Mouse (Mus musculus) heart, adult 11 months (tissue): ENCODE measurements around the gene Grid2.
A peak's percentile ranks its signal among the peaks of the same experiment; 100 is the strongest.
"Not testable (repeated sequence)": the region's sequence is repeated elsewhere in the genome, so short reads cannot be mapped to it uniquely, and the experiment has no call there.

Experiments used
- DNase-seq: peaks from one replicate; pipeline ENCODE4 v3.0.0; 2022

Grid2 gene

DNA sequence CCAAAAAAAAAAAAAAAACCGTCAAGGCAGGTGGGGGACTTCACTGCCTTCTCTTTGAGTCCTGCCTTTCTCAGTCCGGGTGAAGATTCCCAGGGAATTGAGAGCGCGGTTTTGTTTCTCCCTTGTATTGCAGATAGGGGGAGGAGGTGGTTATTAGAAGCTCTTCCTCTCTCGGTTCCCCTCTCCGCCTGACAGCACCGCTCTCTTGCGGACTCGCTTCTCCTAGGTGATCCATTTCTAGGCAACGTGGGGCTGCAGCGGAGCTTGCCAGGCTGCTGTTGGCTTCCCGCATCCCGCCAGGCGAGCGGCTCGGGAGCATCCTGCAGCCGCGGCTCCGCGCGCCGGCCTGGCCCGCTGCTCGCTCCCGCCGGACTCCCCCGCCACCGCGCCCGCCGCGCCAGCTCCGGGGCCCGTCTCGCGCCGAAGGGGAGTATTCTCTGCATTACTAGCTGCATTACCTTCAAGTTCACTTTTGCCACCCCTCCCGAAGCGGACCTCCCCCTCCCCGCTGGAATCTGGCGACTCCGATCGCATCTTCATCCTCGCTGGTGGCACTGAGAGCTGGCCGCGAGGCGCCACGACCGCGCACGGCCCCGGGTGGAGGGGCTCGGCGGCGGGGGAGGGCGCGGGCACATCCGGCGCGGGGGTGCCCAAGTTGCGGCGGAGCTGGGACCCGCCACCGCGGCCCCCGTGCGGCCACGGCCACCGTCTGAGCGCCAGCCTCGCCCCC is at the start of gene Grid2:
TSS of gene Grid2 (plus strand) at position 51 of the 730 bp plus-strand sequence.
- no peak for DNase-seq

DNA sequence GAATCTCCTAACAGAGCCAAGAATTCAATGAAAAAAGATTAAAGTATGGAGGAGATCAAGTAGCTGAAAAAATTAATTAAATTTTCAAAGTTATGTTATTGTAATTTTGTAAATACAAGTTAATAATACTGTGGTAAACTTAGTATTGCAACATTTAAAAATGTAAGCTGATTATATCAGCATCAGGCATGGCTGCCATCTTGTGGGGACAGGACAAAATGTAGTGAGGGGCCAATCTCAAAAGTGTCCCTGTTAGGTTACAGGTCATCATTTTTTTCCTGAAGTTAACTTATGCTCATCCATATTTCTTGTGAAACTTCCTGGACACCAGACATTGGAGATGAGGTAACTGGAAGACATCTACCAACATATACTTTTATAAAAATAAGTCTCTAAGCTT is 4.9 kb upstream of the Grid2 start:
- DNase-seq, result no peak

DNA sequence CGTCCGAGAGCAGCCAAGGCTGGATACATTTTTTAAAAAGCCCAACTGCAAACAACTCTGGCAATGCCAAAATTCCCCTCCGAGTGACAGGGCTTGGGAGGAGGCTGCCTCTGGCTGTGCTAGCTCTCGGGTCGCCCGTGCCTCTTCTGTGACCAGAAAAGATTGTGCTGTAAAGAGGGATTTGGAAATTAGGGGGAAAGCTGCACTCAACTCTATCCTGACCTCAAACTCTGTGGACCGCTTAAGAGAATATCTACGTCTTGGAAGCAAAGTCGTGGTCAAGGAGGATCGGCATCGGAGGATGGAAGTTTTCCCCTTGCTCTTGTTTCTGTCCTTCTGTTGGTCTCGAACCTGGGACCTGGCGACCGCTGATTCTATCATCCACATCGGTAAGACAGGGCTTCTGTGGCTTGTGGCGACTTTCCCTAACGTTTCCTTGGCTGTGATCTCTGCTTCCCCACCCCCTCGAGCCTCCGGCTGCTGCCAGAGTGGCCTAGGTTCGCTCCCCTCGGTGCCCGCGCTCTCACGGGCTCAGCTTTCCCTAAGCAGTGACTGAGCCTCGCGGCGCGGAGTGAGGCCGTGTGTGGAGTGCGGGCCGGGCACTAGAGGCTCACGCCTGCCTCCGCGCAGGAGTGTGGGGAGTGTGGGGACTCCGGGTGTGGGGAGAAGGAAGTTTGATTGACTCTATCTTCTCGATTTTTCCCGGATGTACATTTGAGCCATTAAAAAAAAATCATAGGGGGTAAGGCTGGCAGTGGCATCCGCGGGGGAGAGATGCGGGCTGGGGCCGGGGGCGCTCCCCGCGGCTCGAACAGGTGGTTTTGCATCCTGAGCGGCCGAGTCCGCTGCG is 1.1 kb downstream of the Grid2 start:
- no peak for DNase-seq

DNA sequence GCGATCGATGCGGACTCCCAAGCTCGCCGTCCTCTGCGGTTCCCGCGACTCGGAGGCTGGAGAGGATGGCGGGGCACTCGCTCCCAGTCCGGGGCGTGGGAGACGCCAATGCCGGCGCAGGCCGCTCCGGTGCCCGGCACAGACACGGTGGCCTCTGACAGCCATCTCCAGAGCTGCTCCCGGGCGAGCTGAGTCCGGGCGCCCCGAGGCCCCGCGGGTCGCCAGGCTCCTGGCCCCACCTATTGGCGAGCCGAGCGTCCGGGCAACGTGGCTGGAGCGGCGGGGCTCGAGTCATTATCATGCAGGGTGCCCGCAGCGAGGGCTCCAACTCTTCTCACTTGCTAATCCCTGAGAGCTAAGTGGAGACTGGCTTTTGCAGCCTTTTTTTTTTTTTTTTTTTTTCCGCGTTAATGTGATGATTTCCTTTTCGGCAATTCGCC is 1.8 kb downstream of the Grid2 start:
- no peak for DNase-seq

DNA sequence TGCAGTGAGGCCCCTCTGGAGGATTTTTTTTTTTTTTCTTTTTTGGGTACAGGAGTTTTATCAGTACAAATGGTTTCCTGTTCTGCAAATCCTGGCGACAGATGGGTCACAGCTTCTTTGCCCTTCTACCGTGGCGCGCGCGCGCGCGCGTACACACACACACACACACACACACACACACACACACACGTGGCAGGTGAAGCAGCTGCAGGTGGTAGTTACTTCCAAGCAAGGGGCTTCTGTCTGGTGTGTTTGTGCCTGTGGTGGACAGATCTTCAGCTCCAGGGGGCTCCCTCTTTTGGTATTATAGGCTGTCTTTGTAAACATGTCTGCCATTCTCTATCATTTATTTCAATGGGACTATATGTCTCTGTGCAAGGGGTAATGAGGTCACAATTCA is 2.2 kb downstream of the Grid2 start:
- DNase-seq, result no peak

DNA sequence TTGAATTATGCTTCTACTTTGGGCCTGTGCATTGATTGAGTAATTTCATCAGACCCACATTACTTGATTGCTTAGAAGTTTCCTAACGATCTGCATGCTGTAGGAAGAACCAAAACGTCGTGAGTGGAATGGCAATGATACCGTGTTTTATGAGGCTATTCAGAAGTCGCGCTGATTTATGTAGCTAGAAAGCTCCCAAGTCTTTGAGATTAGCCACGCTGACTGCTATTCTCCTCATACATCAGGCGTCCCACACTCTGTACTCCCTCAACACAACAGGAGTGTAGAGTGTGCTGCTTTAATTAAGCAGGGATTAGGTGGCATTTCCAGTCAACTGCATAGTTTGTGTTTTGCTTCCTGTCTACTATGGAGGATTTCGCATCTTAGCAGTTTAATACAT is 4.1 kb downstream of the Grid2 start:
- no peak for DNase-seq

DNA sequence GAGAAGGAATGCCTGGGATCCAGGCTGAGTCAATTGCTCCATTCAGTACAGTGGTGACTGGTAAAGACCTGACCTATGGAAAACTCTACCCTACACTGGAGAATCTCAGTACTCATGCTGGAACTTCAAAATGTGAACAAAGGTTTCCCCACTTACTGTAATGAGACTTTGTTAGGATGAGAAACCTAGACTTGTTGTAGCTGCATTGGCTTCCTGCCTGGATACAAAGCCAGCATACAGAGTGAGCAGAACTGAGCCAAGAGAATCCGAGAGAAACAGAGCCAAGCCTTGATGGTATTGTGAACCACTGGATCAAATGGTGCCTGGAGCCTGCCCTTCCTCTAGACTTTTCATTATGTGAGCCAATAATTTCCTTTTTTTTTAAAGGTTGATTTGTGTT is 28.7 kb downstream of the Grid2 start:
- no peak for DNase-seq

DNA sequence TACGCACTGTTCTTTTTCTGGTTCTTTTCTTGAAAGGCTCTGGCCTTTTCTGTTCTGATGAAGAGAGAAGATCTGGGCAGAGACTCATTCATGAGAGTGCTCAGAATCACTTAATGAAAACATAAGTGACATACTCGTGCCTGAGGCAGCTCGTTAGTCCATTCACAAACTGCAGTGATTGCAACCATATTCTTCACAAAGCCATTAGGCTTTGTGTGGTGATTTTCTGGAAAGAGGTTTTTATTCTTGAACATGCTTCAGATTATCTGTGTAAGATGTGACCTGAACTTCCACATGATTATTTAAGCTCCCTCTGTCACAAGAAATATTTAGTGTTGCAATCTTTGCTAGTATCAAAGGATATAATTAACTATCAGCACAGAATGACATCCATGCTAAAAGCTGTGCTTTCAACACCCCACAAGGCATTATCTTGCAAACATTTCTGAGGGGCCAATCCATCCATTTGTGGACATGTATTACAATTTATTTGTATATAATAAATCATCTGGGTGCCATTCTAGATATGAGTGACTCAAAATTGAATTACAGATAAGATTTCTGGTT is 86.8 kb downstream of the Grid2 start:
- DNase-seq, result no peak

DNA sequence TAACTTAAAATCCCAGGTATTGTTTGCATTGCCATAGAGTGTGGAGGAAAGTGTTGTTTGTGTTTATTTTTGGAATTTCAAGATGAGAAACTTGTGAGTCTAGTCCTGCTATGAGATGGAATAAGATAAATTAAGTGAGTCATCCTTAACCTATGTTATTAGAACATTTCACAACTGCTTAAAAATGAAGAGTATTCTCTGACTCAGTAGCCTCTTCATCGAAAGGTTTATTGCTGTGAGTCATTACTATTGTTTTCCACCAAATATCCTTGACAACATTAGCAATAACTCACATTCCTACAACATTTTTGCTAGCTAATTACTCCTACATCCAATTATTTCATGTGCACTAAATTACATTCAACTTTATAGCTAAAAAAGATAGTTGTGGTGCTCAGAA is 91.3 kb downstream of the Grid2 start:
- no peak for DNase-seq

DNA sequence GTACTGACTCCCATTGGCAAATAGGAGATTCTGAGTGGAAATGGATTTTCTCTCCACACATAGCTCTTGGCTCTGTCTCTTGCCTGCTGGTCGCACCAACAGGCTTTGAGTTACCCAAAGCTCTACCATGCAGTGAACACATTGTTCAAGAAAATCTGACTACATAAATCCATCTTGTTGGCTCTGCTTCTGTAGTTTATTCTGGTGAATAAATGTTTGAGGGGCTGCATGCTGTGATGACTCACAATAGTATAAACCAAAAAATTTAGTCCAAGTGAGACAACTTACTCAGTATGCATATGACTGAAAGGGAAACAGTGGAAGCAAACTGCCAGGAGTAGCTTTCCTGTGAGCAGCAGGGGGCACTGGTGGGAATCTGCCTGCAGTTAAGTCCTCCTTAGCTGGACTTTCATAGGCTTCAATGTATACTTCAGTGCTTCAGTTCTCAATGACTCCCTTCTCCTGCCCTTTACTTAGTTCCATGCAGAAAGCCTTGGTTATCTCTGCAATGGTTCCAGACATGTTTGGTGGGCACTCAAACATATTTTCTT is 125.5 kb downstream of the Grid2 start:
- DNase-seq, result no peak

DNA sequence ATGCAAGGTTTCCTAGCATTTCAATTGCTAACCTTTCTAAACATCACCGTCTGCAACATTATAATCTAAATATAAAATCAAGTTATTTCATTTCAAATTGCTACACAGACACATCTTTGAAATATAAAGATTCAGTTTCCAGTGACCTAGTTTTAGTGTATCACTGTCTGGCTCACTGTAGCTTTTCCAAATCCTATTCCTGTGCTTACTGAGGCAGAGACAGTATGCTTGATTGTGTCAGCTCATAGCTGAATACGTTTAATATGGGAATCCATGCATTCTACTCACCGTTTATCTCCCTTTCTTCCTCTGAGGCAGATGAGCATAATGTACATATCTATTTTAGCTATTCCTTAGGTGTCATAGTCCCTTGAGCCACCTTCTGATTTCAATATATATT is 146.0 kb downstream of the Grid2 start:
- DNase-seq, result no peak

DNA sequence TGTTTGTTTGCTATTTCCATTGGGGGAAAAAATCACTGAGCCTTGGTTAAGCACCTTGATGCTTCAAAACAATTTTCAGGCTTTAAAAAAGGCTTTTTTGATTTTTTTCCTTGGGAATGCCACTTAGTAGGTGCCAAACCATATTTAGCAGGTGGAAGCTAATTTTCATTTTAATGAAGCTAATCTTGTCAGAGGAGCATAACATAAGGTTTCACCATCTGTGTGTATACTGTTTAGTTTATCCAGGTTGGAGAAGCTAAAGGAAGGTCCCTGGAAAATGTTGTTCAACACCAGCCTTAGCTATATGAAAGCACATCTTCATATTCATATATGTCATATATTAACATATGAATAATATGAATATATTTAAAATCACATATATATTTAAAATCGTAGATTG is 161.9 kb downstream of the Grid2 start:
- no peak for DNase-seq

DNA sequence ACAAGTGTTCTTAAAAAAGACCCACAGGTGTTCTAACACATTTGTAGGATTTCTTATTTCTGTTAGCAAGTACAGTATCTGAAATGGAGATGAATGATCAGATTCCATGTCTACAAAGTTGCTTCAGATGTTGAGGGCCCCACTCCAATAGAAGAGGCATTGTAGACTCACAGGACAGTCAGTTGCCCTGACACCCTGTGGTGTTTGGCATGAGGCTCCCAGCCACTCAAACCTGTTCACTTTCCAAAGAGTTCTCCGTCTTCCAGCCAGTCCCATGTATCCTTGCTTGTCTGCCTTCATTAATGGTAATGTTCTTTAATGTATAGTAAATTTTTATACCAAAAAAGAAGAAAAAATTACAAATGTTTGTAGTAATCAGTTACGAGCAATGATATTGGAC is 177.1 kb downstream of the Grid2 start:
- no peak for DNase-seq

DNA sequence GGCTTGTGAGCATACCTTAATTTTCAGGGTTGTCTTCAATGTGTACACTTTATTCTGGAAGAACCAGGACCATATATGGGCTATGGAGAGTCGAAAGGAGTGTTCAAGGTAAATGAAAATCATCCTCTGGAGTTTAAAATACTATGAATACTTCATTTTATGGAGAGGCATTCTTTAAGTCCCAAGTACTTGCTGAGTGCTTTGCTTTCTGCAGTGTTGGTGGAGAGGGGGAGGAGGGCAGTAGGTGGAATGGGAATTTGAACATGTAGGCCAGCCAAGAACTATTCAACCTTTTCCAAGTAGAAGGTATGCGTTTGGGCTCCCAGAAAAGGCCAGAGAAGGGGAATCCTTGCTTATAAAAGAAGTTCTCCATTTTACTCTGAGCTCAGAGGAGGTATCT is 192.5 kb downstream of the Grid2 start:
- no peak for DNase-seq

DNA sequence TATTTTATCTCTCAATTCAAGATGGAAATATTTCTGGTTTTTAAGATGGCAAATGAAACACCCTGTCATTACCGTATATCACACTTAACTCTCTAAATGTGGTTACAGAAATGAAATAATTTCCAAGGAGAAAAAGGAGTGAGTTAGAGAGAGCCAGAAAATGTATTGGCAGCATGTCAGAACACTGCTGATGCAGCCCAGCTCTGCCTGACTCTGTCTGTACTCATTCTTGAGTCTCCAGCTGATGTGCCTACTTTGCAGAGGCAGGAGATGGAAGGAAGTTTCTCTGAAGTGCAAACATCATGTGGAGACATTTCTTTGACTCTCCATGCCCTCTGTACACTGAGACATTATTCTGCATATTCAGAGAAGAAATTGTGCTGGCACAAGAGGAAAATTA is 226.5 kb downstream of the Grid2 start:
- DNase-seq, result no peak

DNA sequence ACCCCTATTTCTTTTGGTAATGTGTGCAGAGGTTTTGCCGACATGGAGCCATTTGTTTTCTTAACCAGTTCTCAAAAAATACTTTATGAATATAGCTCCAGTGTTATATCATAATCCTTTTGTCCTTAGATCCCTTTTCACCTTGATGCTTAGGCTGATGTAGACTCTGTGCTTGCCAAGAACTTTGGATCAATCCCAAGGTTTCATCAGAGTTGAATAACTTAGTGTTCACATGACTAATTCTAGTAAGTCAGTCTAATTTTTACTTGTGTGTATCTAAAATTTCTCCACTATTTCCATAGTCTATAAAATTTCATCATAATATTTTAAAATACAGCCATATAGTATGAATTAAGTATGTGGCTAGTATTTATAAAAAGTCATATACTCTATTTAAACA is 259.3 kb downstream of the Grid2 start:
- no peak for DNase-seq

DNA sequence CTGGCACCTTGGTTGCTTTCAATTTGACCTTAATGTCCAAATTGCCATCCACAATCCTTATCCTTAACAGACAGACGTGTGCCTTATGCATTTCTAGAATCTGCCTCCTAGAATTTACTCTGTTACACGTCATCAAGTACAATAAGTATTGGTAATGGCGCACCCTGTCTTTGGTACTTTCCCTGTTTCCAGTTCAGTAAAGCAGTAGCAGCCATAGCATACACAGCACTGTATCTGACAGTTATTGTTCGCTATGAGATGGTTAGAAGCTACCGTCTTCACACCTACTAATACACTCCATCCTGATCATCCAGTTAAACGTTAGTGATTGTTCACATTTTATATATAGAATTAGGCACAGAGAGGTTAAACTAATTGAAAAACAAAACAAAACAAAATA is 260.3 kb downstream of the Grid2 start:
- no peak for DNase-seq

DNA sequence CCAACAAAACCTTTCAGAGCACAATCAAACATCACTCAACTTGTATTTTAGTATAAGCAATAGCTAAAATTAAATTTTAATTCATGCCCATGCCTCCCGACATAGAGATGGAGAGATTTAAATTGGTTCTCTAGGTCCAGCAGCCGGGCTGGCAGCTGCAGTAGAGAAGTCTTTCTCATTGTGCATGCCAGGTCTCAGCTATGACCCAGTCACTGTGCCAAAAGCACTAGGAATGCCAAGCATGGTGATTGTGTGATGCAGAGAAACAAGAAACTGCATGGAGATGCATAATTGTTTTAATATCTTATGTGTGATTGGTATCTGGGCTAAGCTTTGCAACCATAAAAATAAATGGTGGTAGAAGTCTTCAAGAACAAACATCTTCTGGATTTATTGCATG is 276.1 kb downstream of the Grid2 start:
- no peak for DNase-seq

DNA sequence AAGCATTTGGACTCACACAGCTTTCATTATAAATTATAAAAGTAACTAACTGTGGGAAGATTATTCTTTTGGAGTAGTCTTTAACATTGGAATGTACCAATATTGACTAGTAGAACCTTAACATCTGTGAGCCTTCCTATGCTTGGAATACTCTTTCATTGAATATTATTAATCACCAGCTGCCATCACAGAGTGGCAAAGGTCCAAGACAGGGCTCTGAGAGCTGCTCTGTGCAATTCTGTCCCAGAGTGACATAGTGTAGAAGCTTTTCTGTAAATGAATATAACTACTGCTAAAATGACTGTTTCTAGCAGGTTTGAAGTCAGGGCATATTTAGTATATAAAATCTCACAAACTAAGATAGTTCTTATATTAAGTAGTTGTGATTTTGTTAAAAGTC is 277.2 kb downstream of the Grid2 start:
- no peak for DNase-seq

DNA sequence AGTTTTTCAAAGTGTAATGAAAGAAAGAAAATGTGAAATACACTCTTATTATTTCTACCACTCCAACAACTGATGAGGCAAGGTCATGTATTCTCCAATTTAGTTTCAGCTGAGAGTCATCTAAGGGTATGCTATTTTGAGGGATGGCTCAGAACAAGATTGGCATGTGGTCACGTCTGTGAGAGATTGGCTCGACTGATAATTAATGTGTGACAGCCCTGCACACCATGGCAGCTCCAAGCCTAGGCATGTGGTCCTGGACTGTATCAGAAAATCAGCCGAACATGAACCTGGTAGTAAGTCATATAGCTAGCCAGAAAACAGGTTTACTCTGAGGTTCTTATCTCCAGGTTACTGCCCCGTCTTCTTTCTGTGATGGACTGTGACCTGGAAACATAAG is 292.1 kb downstream of the Grid2 start:
- DNase-seq, result no peak

DNA sequence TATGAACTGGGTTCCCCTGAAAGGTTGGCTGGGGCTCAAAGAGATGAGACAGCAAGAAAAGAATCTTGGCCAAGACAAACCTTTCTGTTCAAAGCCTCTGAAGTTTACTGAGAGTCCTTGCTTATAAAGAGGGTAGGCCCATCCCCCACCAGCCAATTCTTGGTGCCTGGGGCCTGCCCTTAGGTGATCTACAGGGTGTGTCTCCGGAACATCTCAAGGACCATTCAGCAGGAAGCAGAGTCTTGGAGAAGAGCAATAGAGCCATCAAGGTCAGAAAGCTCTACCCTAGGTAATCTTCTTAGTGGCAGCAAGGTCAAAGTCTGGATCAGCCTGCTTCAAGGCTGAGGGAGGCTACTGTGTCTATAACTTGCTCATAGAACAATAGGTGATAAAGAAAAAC is 313.1 kb downstream of the Grid2 start:
- not testable (repeated sequence) for DNase-seq

DNA sequence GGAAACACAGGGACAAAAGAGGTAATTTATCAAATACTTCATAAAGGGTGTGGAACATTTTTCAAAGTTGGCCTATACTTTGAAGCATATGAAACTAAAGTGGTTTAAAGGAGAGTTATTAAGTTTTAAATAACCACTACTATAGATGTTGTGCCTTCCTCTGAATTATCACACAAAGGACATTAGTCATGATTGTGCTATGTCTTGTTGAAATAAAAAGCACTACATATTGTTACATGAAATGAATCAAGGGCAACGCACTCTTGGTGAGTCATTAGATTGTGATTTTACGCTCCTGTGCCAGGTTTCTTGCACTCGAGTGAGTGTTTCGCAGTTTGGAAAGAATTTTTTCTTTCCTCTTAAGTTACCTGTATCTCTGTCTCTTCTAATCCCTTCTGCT is 335.0 kb downstream of the Grid2 start:
- DNase-seq, result no peak

DNA sequence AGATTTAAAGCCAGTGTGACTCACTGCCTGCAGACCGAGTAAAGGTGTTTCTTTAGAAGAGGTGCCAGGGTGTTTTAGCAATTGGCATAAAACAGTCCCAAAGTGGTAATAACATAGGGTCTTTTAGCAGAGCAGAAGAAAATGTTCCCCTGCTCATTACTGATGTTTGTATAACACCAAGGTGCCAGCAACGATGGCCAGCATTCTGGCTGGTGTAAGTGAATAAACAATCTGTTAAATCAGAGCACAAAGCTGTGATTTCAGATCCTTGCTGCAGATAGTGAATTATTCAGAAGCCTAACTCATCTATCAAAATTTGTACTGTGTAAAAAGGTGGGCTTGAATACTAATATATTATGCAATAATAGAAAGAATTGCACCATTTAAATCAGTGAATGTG is 353.9 kb downstream of the Grid2 start:
- DNase-seq, result peak; percentile 72

DNA sequence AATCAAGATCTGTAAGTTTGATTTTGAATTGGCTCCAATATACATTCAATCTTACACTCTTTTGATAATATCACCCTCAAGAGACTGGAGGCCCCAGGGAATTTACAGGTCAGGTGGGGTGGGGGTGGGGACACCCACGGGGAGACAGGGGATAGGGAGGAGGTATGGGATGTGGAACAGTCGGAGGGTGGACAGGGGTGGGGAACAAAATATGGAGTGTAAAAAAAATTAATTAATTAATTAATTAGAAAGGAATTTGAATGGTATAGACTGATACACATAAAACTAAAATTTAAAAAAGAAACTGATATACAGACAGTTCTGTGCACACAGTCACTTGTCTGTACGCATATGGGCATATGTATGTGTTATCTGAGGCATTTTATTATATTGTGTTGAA is 380.3 kb downstream of the Grid2 start:
- DNase-seq, result no peak
